Mouse (Mus musculus): ENCODE results near the gene Gadl1. TPM values are rescaled to one million over a fixed set of nuclear protein-coding genes. Genes with fewer than 3 reads are reported as not detected.
"Not testable (repeated sequence)": the region's sequence is repeated elsewhere in the genome, so short reads cannot be mapped to it uniquely, and the experiment has no call there.

Gadl1 gene
- polyA plus RNA-seq, 1 experiment from 2014 or later, result 0.30 TPM

DNA sequence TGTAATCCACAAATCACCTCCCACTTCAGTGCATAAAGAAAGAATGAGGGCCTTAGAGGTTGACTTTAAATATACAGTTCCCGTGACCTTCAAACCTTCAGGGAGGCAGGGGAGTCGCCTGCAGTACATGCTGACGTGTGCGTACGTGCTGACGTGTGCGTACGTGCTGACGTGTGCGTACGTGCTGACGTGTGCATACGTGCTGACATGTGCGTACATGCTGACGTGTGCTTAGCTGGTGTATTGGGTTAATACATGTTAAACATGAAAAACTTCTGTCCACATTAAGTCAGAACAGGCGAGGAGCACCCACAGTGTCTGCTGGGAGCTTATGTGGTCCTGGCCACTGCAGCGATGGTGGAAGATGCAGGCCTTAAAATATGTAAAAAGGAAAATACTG is 155.5 kb downstream of the Gadl1 start:
- Histone ChIP-seq H3K4me2 (replicated peaks; ENCODE audit: low read depth) (no peak overlapping the region), H3K9ac (ENCODE audit: low read depth, low read length) (no peak overlapping the region), H3K4me3 (ENCODE audit: low read depth, low read length) (no peak overlapping the region), H3K27ac (ENCODE audit: low read depth, low read length) (no peak overlapping the region), H3K27me3 (replicated peaks; ENCODE audit: control insufficient read depth, insufficient read depth, low read length) (no peaks in the 10 kb centered on the region), H3K4me1 (replicated peaks; ENCODE audit: control insufficient read depth, insufficient read depth, low read length) (no peaks in the 10 kb centered on the region), H3K36me3 (ENCODE audit: control insufficient read depth, insufficient read depth) (no peaks in the 10 kb centered on the region), H3K9me3 (ENCODE audit: control insufficient read depth) (no peaks in the 10 kb centered on the region)
- WGBS, result 90% methylated on average over 17 of the region's 17 CpGs
- TF ChIP-seq CTCF (IDR thresholded peaks at IDR 0.05; ENCODE audit: low read depth), result no peak
- no peak for ATAC-seq

DNA sequence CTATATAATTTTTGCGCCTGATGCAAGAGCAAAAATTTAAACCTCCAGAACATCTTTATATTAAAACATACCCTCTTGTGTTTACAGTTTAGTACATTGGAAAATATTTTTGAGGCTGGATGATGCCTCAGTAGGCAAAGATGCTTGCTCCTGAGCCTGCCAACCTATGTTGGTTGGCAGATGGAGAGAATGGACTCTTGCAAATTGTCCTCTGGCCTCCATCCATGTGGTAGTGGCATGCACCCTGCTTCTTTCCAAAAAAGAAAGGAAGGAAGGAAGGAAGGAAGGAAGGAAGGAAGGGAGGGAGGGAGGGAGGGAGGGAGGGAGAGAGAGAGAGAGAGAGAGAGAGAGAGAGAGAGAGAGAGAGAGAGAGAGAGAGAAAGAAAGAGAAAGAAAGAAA is 162.3 kb downstream of the Gadl1 start:
- WGBS, result 93% methylated on average over 1 of the region's 1 CpGs
- not testable (repeated sequence) for ATAC-seq; H3K4me3 ChIP-seq (ENCODE audit: low read depth, low read length); H3K36me3 ChIP-seq (ENCODE audit: control insufficient read depth, insufficient read depth); H3K4me2 ChIP-seq (replicated peaks; ENCODE audit: low read depth); H3K4me1 ChIP-seq (replicated peaks; ENCODE audit: control insufficient read depth, insufficient read depth, low read length); H3K27me3 ChIP-seq (replicated peaks; ENCODE audit: control insufficient read depth, insufficient read depth, low read length); H3K27ac ChIP-seq (ENCODE audit: low read depth, low read length); H3K9me3 ChIP-seq (ENCODE audit: control insufficient read depth); H3K9ac ChIP-seq (ENCODE audit: low read depth, low read length)

DNA sequence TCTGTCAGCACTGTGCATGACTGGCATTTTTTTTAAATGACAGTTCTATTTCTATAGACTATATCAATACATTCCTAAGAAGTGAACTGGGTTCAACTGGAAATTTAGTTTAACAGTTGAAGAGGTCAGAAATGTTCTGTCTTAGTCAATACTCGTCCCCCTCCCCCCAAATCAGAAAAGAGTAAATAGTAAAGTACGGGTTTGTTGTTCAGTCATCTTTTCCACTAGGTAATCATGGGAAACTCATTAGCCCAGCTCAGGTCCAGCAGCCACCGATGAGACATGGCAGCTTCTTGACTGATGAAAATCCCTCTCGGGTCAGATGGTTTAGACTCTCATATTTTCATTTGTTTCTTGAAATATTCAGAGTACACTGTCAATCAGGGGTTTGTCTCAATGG is 166.9 kb downstream of the Gadl1 start:
- Histone ChIP-seq H3K4me1 (replicated peaks; ENCODE audit: control insufficient read depth, insufficient read depth, low read length) (no peaks in the 10 kb centered on the region), H3K4me2 (replicated peaks; ENCODE audit: low read depth) (no peak overlapping the region), H3K36me3 (ENCODE audit: control insufficient read depth, insufficient read depth) (no peaks in the 10 kb centered on the region), H3K27ac (ENCODE audit: low read depth, low read length) (no peak overlapping the region), H3K9me3 (ENCODE audit: control insufficient read depth) (no peaks in the 10 kb centered on the region), H3K9ac (ENCODE audit: low read depth, low read length) (no peak overlapping the region), H3K4me3 (ENCODE audit: low read depth, low read length) (no peak overlapping the region), H3K27me3 (replicated peaks; ENCODE audit: control insufficient read depth, insufficient read depth, low read length) (no peaks in the 10 kb centered on the region)
- ATAC-seq, result no peak
- TF ChIP-seq CTCF (IDR thresholded peaks at IDR 0.05; ENCODE audit: low read depth), result no peak
- 73% methylated on average over 4 of the region's 4 CpGs for WGBS

- H3K4me1 ChIP-seq (replicated peaks; ENCODE audit: control insufficient read depth, insufficient read depth, low read length), result no peaks in the 10 kb centered on the region
- ATAC-seq, result no peak
- no peaks in the 10 kb centered on the region for H3K27me3 ChIP-seq (replicated peaks; ENCODE audit: control insufficient read depth, insufficient read depth, low read length)
- H3K9me3 ChIP-seq (ENCODE audit: control insufficient read depth), result no peaks in the 10 kb centered on the region
- H3K9ac ChIP-seq (ENCODE audit: low read depth, low read length), result no peak overlapping the region
- no peak overlapping the region for H3K27ac ChIP-seq (ENCODE audit: low read depth, low read length)
- H3K36me3 ChIP-seq (ENCODE audit: control insufficient read depth, insufficient read depth), result no peaks in the 10 kb centered on the region
- H3K4me2 ChIP-seq (replicated peaks; ENCODE audit: low read depth), result no peak overlapping the region
- no peak for TF ChIP-seq CTCF (IDR thresholded peaks at IDR 0.05; ENCODE audit: low read depth)
- no peak overlapping the region for H3K4me3 ChIP-seq (ENCODE audit: low read depth, low read length)
- 53% methylated on average over 2 of the region's 2 CpGs for WGBS
Observed at GRCm38 (mm10) chr9:116076946-116077345, 167.7 kb downstream of the Gadl1 start.

GRCm38 (mm10) chr9:116077419-116077818 is 168.2 kb downstream of the Gadl1 start:
- Histone ChIP-seq H3K4me3 (ENCODE audit: low read depth, low read length) (no peak overlapping the region), H3K4me2 (replicated peaks; ENCODE audit: low read depth) (no peak overlapping the region), H3K9me3 (ENCODE audit: control insufficient read depth) (no peaks in the 10 kb centered on the region), H3K36me3 (ENCODE audit: control insufficient read depth, insufficient read depth) (no peaks in the 10 kb centered on the region), H3K27me3 (replicated peaks; ENCODE audit: control insufficient read depth, insufficient read depth, low read length) (no peaks in the 10 kb centered on the region), H3K4me1 (replicated peaks; ENCODE audit: control insufficient read depth, insufficient read depth, low read length) (no peaks in the 10 kb centered on the region), H3K27ac (ENCODE audit: low read depth, low read length) (no peak overlapping the region), H3K9ac (ENCODE audit: low read depth, low read length) (no peak overlapping the region)
- 89% methylated on average over 2 of the region's 2 CpGs for WGBS
- TF ChIP-seq CTCF (IDR thresholded peaks at IDR 0.05; ENCODE audit: low read depth), result no peak
- no peak for ATAC-seq

DNA sequence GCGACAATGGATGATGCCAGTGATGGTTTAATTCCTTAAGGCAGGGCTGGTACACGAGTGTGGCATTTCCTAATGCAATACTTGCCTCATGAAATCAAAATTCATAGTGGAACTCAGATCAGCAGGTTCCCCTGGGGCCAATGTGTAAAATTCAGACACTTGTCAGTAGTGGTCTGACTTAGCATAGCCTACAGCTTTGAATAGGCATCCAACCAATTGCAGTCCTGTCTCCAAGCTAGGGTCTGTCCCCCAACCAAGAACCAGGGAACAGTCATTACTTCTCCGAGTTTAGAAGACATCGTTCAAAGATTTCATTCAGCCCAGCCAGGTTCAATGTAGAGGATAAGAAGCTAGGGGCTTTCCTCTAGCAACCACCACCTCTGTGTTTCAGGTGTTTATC is 172.5 kb downstream of the Gadl1 start:
- Histone ChIP-seq H3K4me3 (ENCODE audit: low read depth, low read length) (no peak overlapping the region), H3K9ac (ENCODE audit: low read depth, low read length) (no peak overlapping the region), H3K27me3 (replicated peaks; ENCODE audit: control insufficient read depth, insufficient read depth, low read length) (no peaks in the 10 kb centered on the region), H3K27ac (ENCODE audit: low read depth, low read length) (no peak overlapping the region), H3K4me1 (replicated peaks; ENCODE audit: control insufficient read depth, insufficient read depth, low read length) (no peaks in the 10 kb centered on the region), H3K9me3 (ENCODE audit: control insufficient read depth) (no peaks in the 10 kb centered on the region), H3K4me2 (replicated peaks; ENCODE audit: low read depth) (no peak overlapping the region), H3K36me3 (ENCODE audit: control insufficient read depth, insufficient read depth) (no peaks in the 10 kb centered on the region)
- no peak for TF ChIP-seq CTCF (IDR thresholded peaks at IDR 0.05; ENCODE audit: low read depth)
- 84% methylated on average over 4 of the region's 4 CpGs for WGBS
- ATAC-seq, result no peak

DNA sequence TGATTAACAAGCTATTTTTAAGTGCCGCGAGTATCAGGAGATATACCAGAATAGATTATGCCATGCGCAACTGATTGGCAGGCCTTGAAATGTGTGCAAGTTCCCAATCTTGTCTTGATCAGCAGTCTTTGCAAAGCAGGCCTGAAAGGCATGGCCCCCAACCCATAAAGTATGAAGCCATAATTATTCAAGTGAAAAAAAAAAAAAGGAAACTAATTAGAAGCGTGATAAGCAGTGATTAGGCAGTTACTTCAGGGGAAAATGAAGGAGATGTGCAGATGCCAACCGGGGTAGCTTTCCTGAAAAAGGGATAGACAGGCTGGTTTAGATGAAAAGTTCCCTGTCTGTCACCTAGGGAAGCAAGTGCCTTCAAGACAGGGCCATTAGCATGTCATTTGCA is 174.0 kb downstream of the Gadl1 start:
- Histone ChIP-seq H3K4me1 (replicated peaks; ENCODE audit: control insufficient read depth, insufficient read depth, low read length) (no peaks in the 10 kb centered on the region), H3K27me3 (replicated peaks; ENCODE audit: control insufficient read depth, insufficient read depth, low read length) (no peaks in the 10 kb centered on the region), H3K9ac (ENCODE audit: low read depth, low read length) (no peak overlapping the region), H3K4me2 (replicated peaks; ENCODE audit: low read depth) (no peak overlapping the region), H3K9me3 (ENCODE audit: control insufficient read depth) (no peaks in the 10 kb centered on the region), H3K36me3 (ENCODE audit: control insufficient read depth, insufficient read depth) (no peaks in the 10 kb centered on the region; the same call in 1 of the 2 replicates), H3K27ac (ENCODE audit: low read depth, low read length) (no peak overlapping the region), H3K4me3 (ENCODE audit: low read depth, low read length) (no peak overlapping the region)
- no peak for TF ChIP-seq CTCF (IDR thresholded peaks at IDR 0.05; ENCODE audit: low read depth)
- WGBS, result 90% methylated on average over 5 of the region's 5 CpGs
- no peak for ATAC-seq

Data from intestine, postnatal 0 days (tissue).